25 mouse cellular contexts compared by ENCODE assay signal in genomic region chr12:25269878-25270277, GRCm38 (mm10).
DNase-seq lines count a peak whose midpoint lies in the region; ATAC-seq and TF ChIP-seq lines count a peak whose summit lies in the region.
"Had no signal": no experiment of that assay in that cellular context is flagged by ENCODE, and none has a peak within 500 bp of the region (broad histone marks: within the 10 kb centered on the region; RNA-seq: fewer than 3 reads in every experiment).

No protein-coding gene starts in this region.

- H3K4me1 ChIP-seq in liver, adult 2 months (ENCODE audit: control insufficient read depth, insufficient read depth, low read length), result peaks cover 22% of the 10 kb centered on the region
- peaks cover 16% of the 10 kb centered on the region for H3K4me1 ChIP-seq in liver, embryonic 12.5 days
- peaks cover 39% of the 10 kb centered on the region for H3K4me1 ChIP-seq in hindbrain, embryonic 10.5 days (replicated peaks)

- DNase-seq in liver, adult 2 months (ENCODE audit: extremely low read depth, low read depth, low spot score), result peak; percentile 42
- DNase-seq in 3T3-L1 (ENCODE audit: low read depth, low spot score), result peak; percentile 14
- peak; percentile 49 for DNase-seq in CD4-positive helper T cell, adult 2 months (ENCODE audit: low read depth, low spot score)
- DNase-seq in layer of hippocampus, adult 18-20 months (ENCODE audit: low spot score in 2 of 2), result no peak
- no peak for DNase-seq in hindbrain, embryonic 10.5 days (ENCODE audit: low spot score)
- no peak for DNase-seq in kidney, adult 9 months
- DNase-seq: adrenal gland, adult 2 months; adrenal gland, postnatal 36 days; B cell, adult 2 months; cerebellum, adult 11 months; cerebellum, adult 8-10 months; cerebellum, postnatal 14 days; forebrain, postnatal 0 days; gastrocnemius, postnatal 14 days; heart, postnatal 14 days had no signal

- 57% methylated on average over 3 of the region's 3 CpGs for WGBS in liver, adult 2 months
- WGBS in liver, embryonic 12.5 days (ENCODE audit: insufficient replicate concordance), result 6% methylated on average over 3 of the region's 3 CpGs
- 75% methylated on average over 3 of the region's 3 CpGs for WGBS in hindbrain, embryonic 10.5 days

- ATAC-seq in liver, embryonic 12.5 days, result no peak
- peak; percentile 5; the same call in 1 of the 2 replicates for ATAC-seq in granulocyte monocyte progenitor cell, adult 5-6 weeks (replicated peaks; ENCODE audit: poor library complexity, severe bottlenecking)
- ATAC-seq: activated CD4-positive, CD25-positive, alpha-beta regulatory T cell, adult 4 months; forebrain, embryonic 13.5 days; forebrain, postnatal 0 days; intestine, embryonic 16.5 days; Patski had no signal

- no peak overlapping the region for H3K27ac ChIP-seq in liver, adult 2 months (replicated peaks; ENCODE audit: insufficient read depth, low read depth, low read length)
- no peak overlapping the region for H3K27ac ChIP-seq in liver, embryonic 12.5 days
- H3K27ac ChIP-seq in hindbrain, embryonic 10.5 days, result no peak overlapping the region
- H3K27ac ChIP-seq: embryonic facial prominence, embryonic 12.5 days; forebrain, embryonic 13.5 days; heart, embryonic 15.5 days; hindbrain, embryonic 15.5 days had no signal

- no peak overlapping the region for H3K4me2 ChIP-seq in liver, embryonic 12.5 days
- H3K4me2 ChIP-seq: embryonic facial prominence, embryonic 12.5 days; forebrain, embryonic 13.5 days; heart, embryonic 11.5 days; heart, embryonic 15.5 days; hindbrain, embryonic 15.5 days had no signal

- no peaks in the 10 kb centered on the region for H3K79me2 ChIP-seq in liver, adult 2 months (ENCODE audit: control insufficient read depth, insufficient read depth, low read length)

- TF ChIP-seq CTCF in liver, adult 2 months (IDR thresholded peaks at IDR 0.05; ENCODE audit: low read depth, low read length), result no peak

- no peak overlapping the region for H3K9ac ChIP-seq in liver, adult 2 months (ENCODE audit: low read depth, low read length)
- H3K9ac ChIP-seq in liver, embryonic 12.5 days, result no peak overlapping the region
- H3K9ac ChIP-seq: embryonic facial prominence, embryonic 12.5 days; forebrain, embryonic 13.5 days; forebrain, postnatal 0 days; heart, embryonic 15.5 days; hindbrain, embryonic 15.5 days had no signal

- H3K4me3 ChIP-seq in liver, adult 2 months (ENCODE audit: insufficient read depth, low read depth, low read length), result no peak overlapping the region
- H3K4me3 ChIP-seq in liver, embryonic 12.5 days, result no peak overlapping the region
- no peak overlapping the region for H3K4me3 ChIP-seq in hindbrain, embryonic 10.5 days
- H3K4me3 ChIP-seq: embryonic facial prominence, embryonic 12.5 days; forebrain, embryonic 13.5 days; heart, embryonic 15.5 days; hindbrain, embryonic 15.5 days had no signal

- H3K27me3 ChIP-seq in liver, adult 2 months (ENCODE audit: control insufficient read depth, insufficient read depth, low read length), result no peaks in the 10 kb centered on the region
- peaks cover 6% of the 10 kb centered on the region; the same call in 1 of the 2 replicates for H3K27me3 ChIP-seq in liver, embryonic 12.5 days (replicated peaks)
- peaks cover 16% of the 10 kb centered on the region for H3K27me3 ChIP-seq in hindbrain, embryonic 10.5 days (ENCODE audit: insufficient read depth, poor library complexity, severe bottlenecking)
- H3K27me3 ChIP-seq: forebrain, embryonic 13.5 days; heart, embryonic 15.5 days; hindbrain, embryonic 15.5 days; Patski had no signal

- H3K36me3 ChIP-seq in liver, adult 2 months (ENCODE audit: control insufficient read depth, insufficient read depth, low read length), result no peaks in the 10 kb centered on the region
- no peaks in the 10 kb centered on the region for H3K36me3 ChIP-seq in liver, embryonic 12.5 days
- H3K36me3 ChIP-seq in hindbrain, embryonic 10.5 days, result no peaks in the 10 kb centered on the region
- H3K36me3 ChIP-seq: embryonic facial prominence, embryonic 12.5 days; heart, embryonic 15.5 days; hindbrain, embryonic 15.5 days had no signal

- no peak for TF ChIP-seq POLR2A in liver, adult 2 months (IDR thresholded peaks at IDR 0.05; ENCODE audit: extremely low read depth, insufficient read depth, low read length)

- H3K9me3 ChIP-seq in liver, embryonic 12.5 days (replicated peaks), result no peaks in the 10 kb centered on the region
- no peaks in the 10 kb centered on the region for H3K9me3 ChIP-seq in hindbrain, embryonic 10.5 days
- H3K9me3 ChIP-seq: embryonic facial prominence, embryonic 12.5 days; forebrain, embryonic 13.5 days; heart, embryonic 15.5 days; hindbrain, embryonic 15.5 days had no signal

Comparison
In these comparisons a context has a peak if more than half of its experiments do, and no peak if none do; other contexts are left out.
1. DNase-seq: peak in liver, adult 2 months (single experiment), 3T3-L1 (single experiment) and CD4-positive helper T cell, adult 2 months (single experiment); none in layer of hippocampus, adult 18-20 months (0 of 2), hindbrain, embryonic 10.5 days (single experiment) and kidney, adult 9 months (single experiment).